Mouse (Mus musculus) erythroblast, embryonic 14.5 days (primary cell): ENCODE data around the gene Ctdspl. TPM values are rescaled to one million over a fixed set of nuclear protein-coding genes. Genes with fewer than 3 reads are reported as not detected.

Source experiments
- H3K27me3 ChIP-seq: 2 replicates; pipeline ENCODE4 v1.6.1; 2012; ENCODE audit warnings: inconsistent platforms; ENCODE audit not compliant: control insufficient read depth
- H3K36me3 ChIP-seq: 2 replicates; pipeline ENCODE4 v1.6.1; 2012; ENCODE audit warnings: mild to moderate bottlenecking, inconsistent platforms; ENCODE audit not compliant: control insufficient read depth
- H3K4me1 ChIP-seq: 2 replicates; pipeline ENCODE4 v1.6.1; 2012; ENCODE audit warnings: inconsistent platforms; ENCODE audit not compliant: control insufficient read depth
- H3K4me3 ChIP-seq: replicated peaks from 2 replicates; pipeline ENCODE3; 2012; ENCODE audit warnings: moderate library complexity, mild to moderate bottlenecking, inconsistent platforms
- H3K9me3 ChIP-seq: 2 replicates; pipeline ENCODE4 v1.6.1; 2012; ENCODE audit warnings: low read length, inconsistent platforms, mixed read lengths; ENCODE audit not compliant: control insufficient read depth
- GATA1 ChIP-seq: IDR thresholded peaks from 2 replicates; pipeline ENCODE4 v1.6.1; 2012; ENCODE audit warnings: low read length, inconsistent platforms, mixed read lengths
- TAL1 ChIP-seq: IDR thresholded peaks from 3 replicates; pipeline ENCODE4 v1.6.1; 2012; ENCODE audit warnings: low read length, inconsistent platforms, mixed read lengths
- polyA plus RNA-seq: library from polyadenylated mRNA; stranded (reverse); fragments of >175 nt; gene quantifications from 2 replicates; pipeline ENCODE4 v1.2.3, GENCODE M21; 2012

Ctdspl gene
- polyA plus RNA-seq, 1 experiment = 0.14 TPM

DNA sequence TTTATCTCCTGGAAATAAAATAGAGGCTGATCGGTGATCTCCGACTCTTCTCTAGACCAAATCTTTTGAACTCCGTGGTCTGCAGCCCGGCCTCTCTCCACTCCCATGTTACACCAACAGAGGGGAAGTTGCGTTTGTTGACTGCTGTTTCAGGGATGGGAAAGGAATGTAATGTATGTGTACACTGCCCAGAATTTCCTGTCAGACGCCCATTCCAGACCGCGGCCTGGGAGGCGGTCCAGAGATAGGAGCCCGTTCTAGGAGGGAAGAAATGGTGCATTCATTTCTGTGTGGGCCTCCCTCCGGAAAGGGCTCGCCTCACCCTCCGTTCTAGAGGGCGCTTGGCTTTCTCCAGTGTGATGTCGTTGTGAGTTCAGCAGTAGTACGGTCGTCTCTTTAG lies 76.0 kb downstream of the Ctdspl start:
- TF ChIP-seq GATA1 (no peak), TAL1 (no peak)
- peaks cover 2% of the 10 kb centered on the region; the same call in 1 of the 2 replicates for H3K4me1 ChIP-seq
- no peak overlapping the region for H3K4me3 ChIP-seq
- H3K9me3 ChIP-seq = no peaks in the 10 kb centered on the region
- H3K27me3 ChIP-seq = no peaks in the 10 kb centered on the region
- H3K36me3 ChIP-seq = peaks cover 2% of the 10 kb centered on the region

DNA sequence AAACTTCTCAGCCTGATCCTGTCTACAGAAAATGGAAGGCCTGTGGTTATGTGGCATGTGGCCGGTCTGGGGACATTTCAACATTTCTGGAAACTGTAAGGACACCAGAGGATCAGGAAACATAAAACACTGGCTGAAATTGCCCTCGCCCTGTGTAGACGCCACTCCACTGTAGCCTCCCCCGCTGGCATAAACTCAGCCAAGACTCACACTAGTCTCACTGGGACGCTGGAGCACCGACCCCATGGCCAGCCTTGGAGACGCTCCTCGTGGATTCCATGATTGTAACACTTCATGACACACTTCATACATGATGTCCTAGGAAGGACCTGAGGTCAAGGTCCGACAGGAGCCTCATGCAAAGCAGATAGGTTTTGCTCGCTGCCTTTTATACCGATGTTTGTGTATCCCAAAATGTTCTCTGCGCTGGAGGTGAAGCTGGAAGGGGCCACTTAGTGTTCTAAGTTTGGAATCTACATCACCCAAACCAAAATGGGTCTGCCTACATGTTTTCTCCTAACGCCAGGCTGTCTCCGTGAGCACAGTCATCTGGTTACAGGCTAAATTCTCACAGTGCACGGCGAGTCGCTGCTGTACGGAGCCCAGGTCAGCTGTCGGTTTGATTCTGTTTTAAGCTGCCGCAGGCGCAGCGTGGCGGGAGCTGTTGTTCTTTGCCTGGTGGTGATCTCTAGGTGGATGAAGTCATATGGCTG lies 77.9 kb downstream of the Ctdspl start:
- no peaks in the 10 kb centered on the region for H3K9me3 ChIP-seq
- H3K4me3 ChIP-seq = no peak overlapping the region
- peaks cover 2% of the 10 kb centered on the region for H3K36me3 ChIP-seq
- H3K4me1 ChIP-seq = peaks cover 2% of the 10 kb centered on the region; the same call in 1 of the 2 replicates
- H3K27me3 ChIP-seq = no peaks in the 10 kb centered on the region
- TF ChIP-seq TAL1 = no peak
- no peak for TF ChIP-seq GATA1

DNA sequence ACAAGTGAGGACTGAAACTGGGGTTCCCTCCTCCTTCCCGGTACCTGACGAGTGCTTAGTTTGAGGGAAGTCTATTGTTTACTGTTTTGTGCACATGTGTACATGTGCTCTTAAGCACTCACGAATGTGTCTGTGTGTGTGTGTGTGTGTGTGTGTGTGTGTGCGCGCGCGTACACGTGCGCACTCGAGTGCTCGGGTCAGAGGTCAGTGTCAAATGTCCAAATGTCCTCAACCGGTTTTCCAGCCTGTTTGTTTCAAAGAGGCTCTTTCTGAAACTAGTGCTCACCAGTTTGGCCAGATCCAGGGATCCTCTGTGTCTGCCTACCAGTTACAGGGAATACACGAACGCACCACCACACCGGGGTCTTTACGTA lies 78.4 kb downstream of the Ctdspl start:
- no peaks in the 10 kb centered on the region for H3K9me3 ChIP-seq
- peaks cover 2% of the 10 kb centered on the region; the same call in 1 of the 2 replicates for H3K4me1 ChIP-seq
- H3K27me3 ChIP-seq = no peaks in the 10 kb centered on the region
- H3K4me3 ChIP-seq = no peak overlapping the region
- TF ChIP-seq GATA1 (no peak), TAL1 (no peak)
- peaks cover 2% of the 10 kb centered on the region for H3K36me3 ChIP-seq

DNA sequence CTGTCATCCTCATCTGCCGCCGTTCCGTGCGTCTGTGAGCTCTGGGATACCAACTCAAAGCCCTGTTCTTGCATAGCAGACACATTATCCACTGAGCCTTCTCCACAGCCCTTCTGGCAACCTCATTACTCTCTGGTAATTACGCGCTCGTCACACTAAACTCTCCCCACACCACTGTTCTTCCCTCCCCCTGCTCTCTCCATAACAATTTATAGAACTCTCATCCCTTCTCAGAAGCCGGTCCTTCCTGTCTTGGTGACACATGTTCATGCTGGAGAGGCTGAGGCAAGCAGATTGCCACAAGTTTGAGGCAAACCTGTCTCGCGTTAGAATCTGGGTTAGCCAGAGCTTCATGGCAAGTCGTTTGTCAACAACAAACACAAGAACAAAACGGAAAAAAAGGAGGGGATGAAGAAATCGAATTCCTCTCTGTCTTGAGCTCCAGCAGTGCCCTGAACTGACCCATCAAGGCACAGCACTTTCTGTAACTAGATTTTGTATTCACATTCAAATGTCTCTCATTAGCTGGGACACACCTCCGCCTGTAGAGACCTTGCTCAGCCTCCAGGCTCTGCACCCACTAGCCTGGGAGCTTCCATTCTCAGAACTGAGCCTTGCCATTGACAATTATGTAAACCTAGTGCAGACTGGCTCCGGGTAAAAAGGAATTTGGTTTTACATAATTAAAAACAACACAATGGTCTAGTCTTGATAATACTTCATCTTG lies 79.2 kb downstream of the Ctdspl start:
- Histone ChIP-seq H3K4me1 (peaks cover 2% of the 10 kb centered on the region; the same call in 1 of the 2 replicates), H3K4me3 (no peak overlapping the region)
- TF ChIP-seq GATA1 (no peak), TAL1 (no peak)

DNA sequence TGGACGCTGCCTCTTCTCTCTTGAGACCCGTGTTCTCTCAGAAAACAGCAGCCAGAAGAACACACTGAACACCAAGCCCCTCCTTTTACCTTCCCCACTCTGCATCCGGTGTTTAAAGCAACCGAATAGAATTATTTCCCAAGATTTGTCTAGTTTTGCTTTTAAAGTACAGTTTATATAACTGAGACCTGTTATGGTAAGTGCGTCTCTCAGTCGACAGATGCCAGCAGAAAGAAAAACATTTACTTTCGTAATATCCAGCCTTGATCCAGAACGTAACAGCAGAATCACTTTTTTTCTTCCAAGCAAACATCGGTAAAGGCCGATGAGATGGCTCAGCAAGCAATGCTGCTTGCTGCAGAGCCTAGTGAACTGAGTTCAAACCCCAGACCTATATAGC lies 81.0 kb downstream of the Ctdspl start:
- Histone ChIP-seq H3K9me3 (no peaks in the 10 kb centered on the region), H3K4me3 (no peak overlapping the region), H3K27me3 (no peaks in the 10 kb centered on the region), H3K36me3 (peaks cover 8% of the 10 kb centered on the region; the same call in 1 of the 2 replicates), H3K4me1 (no peaks in the 10 kb centered on the region; the same call in 1 of the 2 replicates)
- TF ChIP-seq GATA1 = no peak
- TF ChIP-seq TAL1 = no peak

More for the DNA sequence above, 79.2 kb downstream of the Ctdspl start:
- Histone ChIP-seq H3K36me3 (peaks cover 2% of the 10 kb centered on the region), H3K27me3 (no peaks in the 10 kb centered on the region), H3K9me3 (no peaks in the 10 kb centered on the region)

DNA sequence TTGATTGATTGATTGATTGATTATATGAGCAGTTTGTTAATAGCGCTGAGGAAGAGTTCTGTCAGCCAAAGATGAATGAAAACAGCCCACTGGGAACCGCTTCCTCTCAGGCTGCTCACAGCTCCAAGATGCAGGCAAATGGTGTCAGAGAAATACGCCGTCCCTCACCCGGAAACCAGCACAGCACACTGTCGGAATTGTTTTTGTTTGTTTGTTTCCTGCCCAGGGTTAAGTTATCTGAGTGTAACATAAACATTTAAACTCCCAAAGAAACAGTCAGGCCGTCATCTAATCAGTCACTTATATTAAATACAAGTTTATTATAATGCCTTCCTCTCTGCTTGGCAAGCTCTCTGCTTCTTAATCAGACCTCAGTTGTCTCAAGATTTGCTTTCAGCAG lies 82.6 kb downstream of the Ctdspl start:
- TF ChIP-seq TAL1 = no peak
- TF ChIP-seq GATA1 = no peak
- Histone ChIP-seq H3K9me3 (no peaks in the 10 kb centered on the region), H3K36me3 (peaks cover 18% of the 10 kb centered on the region), H3K4me1 (no peaks in the 10 kb centered on the region), H3K27me3 (no peaks in the 10 kb centered on the region), H3K4me3 (no peak overlapping the region)

- Histone ChIP-seq H3K36me3 (peaks cover 26% of the 10 kb centered on the region), H3K9me3 (no peaks in the 10 kb centered on the region), H3K4me3 (no peak overlapping the region), H3K4me1 (no peaks in the 10 kb centered on the region), H3K27me3 (no peaks in the 10 kb centered on the region)
- no peak for TF ChIP-seq GATA1
- TF ChIP-seq TAL1 = no peak
These were observed 84.0 kb downstream of the Ctdspl start for GRCm38 (mm10) chr9:119010156-119010710.

GRCm38 (mm10) chr9:119016785-119017507 lies 90.7 kb downstream of the Ctdspl start:
- H3K36me3 ChIP-seq = peaks cover 35% of the 10 kb centered on the region

More at GRCm38 (mm10) chr9:119016785-119017507, 90.7 kb downstream of the Ctdspl start:
- no peak for TF ChIP-seq TAL1
- TF ChIP-seq GATA1 = no peak
- H3K4me1 ChIP-seq = no peaks in the 10 kb centered on the region
- no peaks in the 10 kb centered on the region for H3K27me3 ChIP-seq
- no peaks in the 10 kb centered on the region for H3K9me3 ChIP-seq
- H3K4me3 ChIP-seq = no peak overlapping the region
